In genomic region chr5:147057626-147058414, GRCm38 (mm10) we compare ENCODE assay signal across 16 mouse cellular contexts. TPM values are rescaled to one million over a fixed set of nuclear protein-coding genes. Genes with fewer than 3 reads are reported as not detected.
DNase-seq lines count a peak whose midpoint lies in the region; ATAC-seq and TF ChIP-seq lines count a peak whose summit lies in the region.
"Had no signal": no experiment of that assay in that cellular context is flagged by ENCODE, and none has a peak within 500 bp of the region (broad histone marks: within the 10 kb centered on the region; RNA-seq: fewer than 3 reads in every experiment).

No protein-coding gene starts in this region.

- H3K36me3 ChIP-seq in heart, postnatal 0 days (replicated peaks; ENCODE audit: control insufficient read depth, insufficient read depth, low read length), result no peaks in the 10 kb centered on the region
- H3K36me3 ChIP-seq in CH12.LX (replicated peaks in 1 of 2; ENCODE audit: control insufficient read depth in 1 of 2, insufficient read depth in 1 of 2, low read length in 1 of 2), result peaks cover 0 to 5% of the 10 kb centered on the region in 2 experiments
- H3K36me3 ChIP-seq in liver, postnatal 0 days (replicated peaks; ENCODE audit: insufficient read depth, low read length), result no peaks in the 10 kb centered on the region
- H3K36me3 ChIP-seq: heart, embryonic 10.5 days; liver, embryonic 13.5 days; midbrain, embryonic 12.5 days had no signal

- peak; percentile 70; the same call in 1 of the 2 replicates for TF ChIP-seq EP300 in heart, postnatal 0 days (IDR thresholded peaks at IDR 0.05; ENCODE audit: low read depth)
- TF ChIP-seq EP300 in CH12.LX (IDR thresholded peaks at IDR 0.05; ENCODE audit: low read length), result peak; percentile 98
- TF ChIP-seq EP300 in liver, postnatal 0 days (IDR thresholded peaks at IDR 0.05; ENCODE audit: low read depth), result no peak

- in situ Hi-C loops in CH12.LX (cut with MboI; ENCODE audit: low pct_ligation_motif_present, low pct_unique_long_range_greater_than_20kb, low sequenced_read_pairs), result no loop called here

- no peak for DNase-seq in heart, postnatal 0 days (ENCODE audit: low spot score)
- no peak for DNase-seq in heart, postnatal 10 days
- DNase-seq in 416B (ENCODE audit: low read depth) (peak; percentile 63), CH12.LX (ENCODE audit: extremely low read depth) (peak; percentile 92)
- no peak for DNase-seq in liver, postnatal 0 days
- no peak for DNase-seq in thymus, postnatal 14 days
- DNase-seq in c-Kit-positive CD71-positive TER-119-positive erythroid progenitor cells, embryonic 14.5 days (ENCODE audit: low spot score), result no peak
- DNase-seq: gastrocnemius, postnatal 14 days; liver, embryonic 13.5 days; right cerebral cortex, adult 18-20 months; thymus, adult 2 months had no signal

- H3K27me3 ChIP-seq in heart, postnatal 0 days (ENCODE audit: control insufficient read depth, insufficient read depth, low read length), result no peaks in the 10 kb centered on the region
- H3K27me3 ChIP-seq in CH12.LX (replicated peaks), result no peaks in the 10 kb centered on the region
- no peaks in the 10 kb centered on the region for H3K27me3 ChIP-seq in liver, postnatal 0 days (ENCODE audit: insufficient read depth, low read length)
- H3K27me3 ChIP-seq: liver, embryonic 13.5 days; midbrain, embryonic 12.5 days had no signal

- H3K9me3 ChIP-seq in heart, postnatal 0 days (replicated peaks; ENCODE audit: control insufficient read depth, low read length), result no peaks in the 10 kb centered on the region
- no peaks in the 10 kb centered on the region for H3K9me3 ChIP-seq in CH12.LX (replicated peaks; ENCODE audit: low read length)
- H3K9me3 ChIP-seq in liver, postnatal 0 days (ENCODE audit: low read length), result no peaks in the 10 kb centered on the region
- H3K9me3 ChIP-seq: heart, embryonic 10.5 days; liver, embryonic 13.5 days; midbrain, embryonic 12.5 days had no signal

- no peak overlapping the region for H3K4me3 ChIP-seq in heart, postnatal 0 days (ENCODE audit: low read depth, low read length)
- peak overlapping the region; percentile 46 to 79 (median 61) for H3K4me3 ChIP-seq in CH12.LX (replicated peaks in 1 of 3; ENCODE audit: low read depth in 2 of 3, low read length in 2 of 3, poor library complexity in 1 of 3)
- no peak overlapping the region for H3K4me3 ChIP-seq in liver, postnatal 0 days (ENCODE audit: low read depth, low read length)
- H3K4me3 ChIP-seq: heart, embryonic 10.5 days; liver, embryonic 13.5 days; midbrain, embryonic 12.5 days had no signal

- H3K9ac ChIP-seq in heart, postnatal 0 days (replicated peaks; ENCODE audit: low read depth, low read length), result no peak overlapping the region
- H3K9ac ChIP-seq in CH12.LX (ENCODE audit: insufficient read depth, low read depth), result peak overlapping the region; percentile 93
- H3K9ac ChIP-seq in liver, postnatal 0 days (replicated peaks), result no peak overlapping the region
- H3K9ac ChIP-seq: hindbrain, embryonic 14.5 days; liver, embryonic 13.5 days; midbrain, embryonic 12.5 days had no signal

- no peak overlapping the region for H3K4me2 ChIP-seq in heart, postnatal 0 days (ENCODE audit: low read depth, low read length)
- H3K4me2 ChIP-seq in CH12.LX (ENCODE audit: insufficient read depth, low read depth, poor library complexity, severe bottlenecking), result peak overlapping the region; percentile 98
- H3K4me2 ChIP-seq in liver, postnatal 0 days (ENCODE audit: low read depth, low read length), result no peak overlapping the region; the same call in 1 of the 2 replicates
- H3K4me2 ChIP-seq: hindbrain, embryonic 14.5 days; liver, embryonic 13.5 days; midbrain, embryonic 12.5 days had no signal

- H3K27ac ChIP-seq in heart, postnatal 0 days (ENCODE audit: low read depth), result peak overlapping the region; percentile 48; the same call in 1 of the 2 replicates
- peak overlapping the region; percentile 93 for H3K27ac ChIP-seq in CH12.LX (ENCODE audit: insufficient read depth, low read depth)
- peak overlapping the region; percentile 82 for H3K27ac ChIP-seq in liver, postnatal 0 days (ENCODE audit: low read depth)
- H3K27ac ChIP-seq: heart, embryonic 10.5 days; hindbrain, embryonic 14.5 days; kidney, postnatal 0 days; midbrain, embryonic 12.5 days had no signal

- TF ChIP-seq CTCF in heart, postnatal 0 days (IDR thresholded peaks at IDR 0.05; ENCODE audit: low read depth), result no peak
- TF ChIP-seq CTCF in CH12.LX (conservative IDR thresholded peaks at IDR 0.05 in 1 of 2, IDR thresholded peaks at IDR 0.05 in 1 of 2; ENCODE audit: low read depth in 2 of 2, low read length in 2 of 2), result 0 out of 4 replicates have a peak, but pooled peaks of 1 of the 2 experiments have one; percentile 28
- 0 out of 2 replicates have a peak, but pooled peaks have one; percentile 6 for TF ChIP-seq CTCF in liver, postnatal 0 days (IDR thresholded peaks at IDR 0.05; ENCODE audit: low read depth)

- 0 out of 2 replicates have a peak, but pooled peaks have one; percentile 43 for ATAC-seq in heart, postnatal 0 days (ENCODE audit: insufficient read depth, low read depth)
- ATAC-seq in liver, postnatal 0 days, result peak; percentile 62
- ATAC-seq in megakaryocyte-erythroid progenitor cell, adult 5-6 weeks (replicated peaks; ENCODE audit: low FRiP score, low TSS enrichment, poor library complexity, severe bottlenecking), result no peak

- H3K79me2 ChIP-seq in CH12.LX (replicated peaks; ENCODE audit: control insufficient read depth, extremely low read depth, insufficient read depth, poor library complexity, severe bottlenecking), result peaks cover 77% of the 10 kb centered on the region

- no peak for TF ChIP-seq POLR2A in CH12.LX (IDR thresholded peaks at IDR 0.05; ENCODE audit: low read depth, low read length)

- H3K4me1 ChIP-seq in heart, postnatal 0 days (ENCODE audit: control insufficient read depth, insufficient read depth), result peaks cover 49% of the 10 kb centered on the region
- H3K4me1 ChIP-seq in CH12.LX (ENCODE audit: control insufficient read depth in 1 of 2, insufficient read depth in 2 of 2), result peaks cover 3 to 69% of the 10 kb centered on the region in 2 experiments; a peak in 3 of 4 replicates
- peaks cover 36% of the 10 kb centered on the region for H3K4me1 ChIP-seq in liver, postnatal 0 days (ENCODE audit: insufficient read depth)
- H3K4me1 ChIP-seq: midbrain, embryonic 12.5 days had no signal

- intact Hi-C loops in heart, postnatal 10 days (cut with DNase I), result no loop called here

- TF ChIP-seq RAD21 in CH12.LX (IDR thresholded peaks at IDR 0.05; ENCODE audit: low read depth, low read length), result peak; percentile 8

- 50% methylated on average over 9 of the region's 9 CpGs for WGBS in heart, postnatal 0 days
- WGBS in liver, postnatal 0 days (ENCODE audit: insufficient replicate concordance), result 64% methylated on average over 9 of the region's 9 CpGs

- dilution Hi-C loops in CH12.LX (cut with MboI; ENCODE audit: extremely low pct_ligation_motif_present, extremely low pct_unique_long_range_greater_than_20kb, low sequenced_read_pairs), result no loop called here

TF ChIP-seq in CH12.LX, 34 proteins besides CTCF, POLR2A, EP300 and RAD21 (continues in another document):
- TF ChIP-seq USF2 (conservative IDR thresholded peaks at IDR 0.05; ENCODE audit: low read depth, low read length), result no peak
- TF ChIP-seq KAT2A (IDR thresholded peaks at IDR 0.05; ENCODE audit: insufficient replicate concordance, low read length), result peak; percentile 75
- TF ChIP-seq ZKSCAN1 (IDR thresholded peaks at IDR 0.05; ENCODE audit: borderline replicate concordance, low read depth, low read length), result no peak
- peak; percentile 91 for TF ChIP-seq SIN3A (IDR thresholded peaks at IDR 0.05; ENCODE audit: low read length)
- no peak for TF ChIP-seq POLR2AphosphoS2 (IDR thresholded peaks at IDR 0.05; ENCODE audit: low read depth, low read length)
- peak; percentile 88 for TF ChIP-seq IRF4 (IDR thresholded peaks at IDR 0.05; ENCODE audit: low read depth, low read length)
- 0 out of 2 replicates have a peak, but pooled peaks have one; percentile 77 for TF ChIP-seq E2F4 (IDR thresholded peaks at IDR 0.05; ENCODE audit: insufficient replicate concordance, low read depth, low read length)
- peak; percentile 99 for TF ChIP-seq MEF2A (IDR thresholded peaks at IDR 0.05; ENCODE audit: borderline replicate concordance, low read depth, low read length)
- 0 out of 2 replicates have a peak, but pooled peaks have one; percentile 10 for TF ChIP-seq NELFE (IDR thresholded peaks at IDR 0.05; ENCODE audit: low read depth, low read length)
- peak; percentile 90 for TF ChIP-seq TCF12 (IDR thresholded peaks at IDR 0.05; ENCODE audit: low read depth, low read length)
- TF ChIP-seq ZC3H11A (IDR thresholded peaks at IDR 0.05; ENCODE audit: low read depth, low read length), result no peak
- peak; percentile 86 for TF ChIP-seq RCOR1 (conservative IDR thresholded peaks at IDR 0.05; ENCODE audit: low read depth, low read length)
- no peak for TF ChIP-seq NRF1 (IDR thresholded peaks at IDR 0.05; ENCODE audit: low read depth, low read length)
- no peak for TF ChIP-seq UBTF (IDR thresholded peaks at IDR 0.05; ENCODE audit: low read depth, low read length)
- peak; percentile 98 for TF ChIP-seq JUND (conservative IDR thresholded peaks at IDR 0.05; ENCODE audit: low read depth, low read length)
- TF ChIP-seq MAFK (IDR thresholded peaks at IDR 0.05; ENCODE audit: insufficient replicate concordance, low read length), result peak; percentile 93

RNA-seq across cellular contexts. Expression of gene Lnx2, which starts 18.6 kb away (rescaled TPM):
- total RNA-seq in heart, postnatal 0 days (2014; rRNA removed; ENCODE audit: low replicate concordance), result 18.0 and 22.6 TPM in 2 replicates
- polyA plus RNA-seq in heart, postnatal 0 days (2015; fragmentation: Nextera tagmentation; extraction: Ambion mirVana), result 6.2 and 6.5 TPM in 2 replicates
- 10 to 100 TPM; 17.9 to 20.5 TPM for total RNA-seq in heart, postnatal 10 days (2021)
- total RNA-seq in CH12.LX (2012; rRNA removed) (25.6 and 30.1 TPM in 2 replicates), CH12.LX (2014; rRNA removed) (19.4 and 20.3 TPM in 2 replicates)
- 18.8 and 22.9 TPM in 2 replicates for polyA plus RNA-seq in CH12.LX (2012; ENCODE audit: insufficient read length, low read depth)
- polyA plus RNA-seq in liver, postnatal 0 days (2015; fragmentation: Nextera tagmentation; extraction: Ambion mirVana), result 5.4 and 6.9 TPM in 2 replicates
- total RNA-seq in megakaryocyte-erythroid progenitor cell, adult 5-6 weeks (2014; fragmentation: Nextera tagmentation), result 7.2 and 7.6 TPM in 2 replicates
- total RNA-seq in megakaryocyte-erythroid progenitor cell, adult 5-6 weeks (2017), result 3.3 and 7.9 TPM in 2 replicates

RNA-seq across cellular contexts. Expression of gene Polr1d, which starts 19.0 kb away (rescaled TPM):
- total RNA-seq in heart, postnatal 0 days (2014; rRNA removed; ENCODE audit: low replicate concordance), result 53.8 and 56.9 TPM in 2 replicates
- 85.0 and 89.1 TPM in 2 replicates for polyA plus RNA-seq in heart, postnatal 0 days (2015; fragmentation: Nextera tagmentation; extraction: Ambion mirVana)
- 10 to 100 TPM; 83.7 to 88.3 TPM for total RNA-seq in heart, postnatal 10 days (2021)
- 293 and 334 TPM in 2 replicates for total RNA-seq in CH12.LX (2012; rRNA removed)
- total RNA-seq in CH12.LX (2014; rRNA removed), result 354 and 381 TPM in 2 replicates
- polyA plus RNA-seq in CH12.LX (2012; ENCODE audit: insufficient read length, low read depth), result 300 and 322 TPM in 2 replicates
- 72.2 and 72.9 TPM in 2 replicates for polyA plus RNA-seq in liver, postnatal 0 days (2015; fragmentation: Nextera tagmentation; extraction: Ambion mirVana)
- total RNA-seq in megakaryocyte-erythroid progenitor cell, adult 5-6 weeks (2014; fragmentation: Nextera tagmentation), result 145 and 195 TPM in 2 replicates
- total RNA-seq in megakaryocyte-erythroid progenitor cell, adult 5-6 weeks (2017), result 149 and 191 TPM in 2 replicates

Comparison
In these comparisons a context has a peak if more than half of its experiments do, and no peak if none do; other contexts are left out.
1. DNase-seq: peak in 416B (single experiment) and CH12.LX (single experiment); none in heart, postnatal 0 days (single experiment), heart, postnatal 10 days (0 of 2), liver, postnatal 0 days (single experiment), thymus, postnatal 14 days (single experiment) and c-Kit-positive CD71-positive TER-119-positive erythroid progenitor cells, embryonic 14.5 days (single experiment).
2. H3K4me3 ChIP-seq: peak in CH12.LX (3 of 3); none in heart, postnatal 0 days (single experiment) and liver, postnatal 0 days (single experiment).
3. Peak in every context shown above with its lines, with median percentiles within 50 percentile points of each other: H3K27ac ChIP-seq.